In the genomic region with DNA sequence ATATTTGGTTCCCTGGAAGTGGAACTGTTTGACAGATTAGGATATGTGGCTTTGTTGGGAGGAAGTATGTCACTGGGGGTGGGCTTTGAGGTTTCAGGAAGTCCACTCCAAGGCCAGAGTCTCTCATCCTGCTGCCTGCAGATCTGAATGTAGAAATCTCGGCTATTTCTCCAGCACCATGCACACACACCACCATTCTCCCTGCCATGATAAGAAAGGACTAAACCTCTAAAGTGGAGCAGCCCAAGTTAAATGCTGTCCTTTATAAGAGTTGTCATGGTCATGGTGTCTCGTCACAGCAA, we compare ENCODE assay signal across 21 mouse cellular contexts. TPM values are rescaled to one million over a fixed set of nuclear protein-coding genes. Genes with fewer than 3 reads are reported as not detected.
DNase-seq lines count a peak whose midpoint lies in the region; ATAC-seq and TF ChIP-seq lines count a peak whose summit lies in the region.
"Had no signal": no experiment of that assay in that cellular context is flagged by ENCODE, and none has a peak within 500 bp of the region (broad histone marks: within the 10 kb centered on the region; RNA-seq: fewer than 3 reads in every experiment).

No protein-coding gene starts in this region.

- H3K9me3 ChIP-seq in heart, embryonic 13.5 days = peaks cover 6% of the 10 kb centered on the region
- 0 out of 2 replicates have a peak, but pooled peaks cover 3% of the 10 kb centered on the region for H3K9me3 ChIP-seq in heart, postnatal 0 days (replicated peaks; ENCODE audit: control insufficient read depth, low read length)
- peaks cover 6% of the 10 kb centered on the region; the same call in 1 of the 2 replicates for H3K9me3 ChIP-seq in forebrain, embryonic 12.5 days
- H3K9me3 ChIP-seq: embryonic facial prominence, embryonic 10.5 days had no signal

- no peak overlapping the region for H3K9ac ChIP-seq in heart, embryonic 13.5 days
- no peak overlapping the region for H3K9ac ChIP-seq in heart, postnatal 0 days (replicated peaks; ENCODE audit: low read depth, low read length)
- H3K9ac ChIP-seq in forebrain, embryonic 12.5 days = no peak overlapping the region
- H3K9ac ChIP-seq: hindbrain, embryonic 12.5 days had no signal

- no peak overlapping the region for H3K4me2 ChIP-seq in heart, embryonic 13.5 days
- no peak overlapping the region for H3K4me2 ChIP-seq in heart, postnatal 0 days (ENCODE audit: low read depth, low read length)
- no peak overlapping the region for H3K4me2 ChIP-seq in forebrain, embryonic 12.5 days
- H3K4me2 ChIP-seq: hindbrain, embryonic 12.5 days had no signal

- no peak for TF ChIP-seq CTCF in heart, postnatal 0 days (IDR thresholded peaks at IDR 0.05; ENCODE audit: low read depth)
- no peak for TF ChIP-seq CTCF in bone marrow macrophage, adult 2 months (IDR thresholded peaks at IDR 0.05; ENCODE audit: low read depth, low read length)

- intact Hi-C loops in heart, postnatal 14 days (cut with DNase I) = no loop called here

- no peak for ATAC-seq in heart, embryonic 13.5 days (ENCODE audit: extremely low read depth, insufficient number of reproducible peaks, low FRiP score, low TSS enrichment)
- ATAC-seq in heart, postnatal 0 days (ENCODE audit: insufficient read depth, low read depth) = no peak
- peak; percentile 70 for ATAC-seq in megakaryocyte, adult 5-6 weeks (ENCODE audit: poor library complexity, severe bottlenecking)
- no peak for ATAC-seq in forebrain, embryonic 12.5 days (ENCODE audit: low FRiP score)
- ATAC-seq: forebrain, embryonic 16.5 days; hindbrain, postnatal 0 days had no signal

- DNase-seq in heart, adult 18-20 months = no peak
- DNase-seq in heart, postnatal 0 days (ENCODE audit: low spot score) = no peak
- DNase-seq in heart, postnatal 14 days = no peak
- no peak for DNase-seq in lung, postnatal 14 days
- DNase-seq: adrenal gland, adult 2 months; adrenal gland, postnatal 25 days; cerebellum, adult 2 months; cerebellum, postnatal 10 days; gastrocnemius, postnatal 36 days; heart, postnatal 36 days; kidney, adult 11 months had no signal

- no peak for TF ChIP-seq EP300 in heart, postnatal 0 days (IDR thresholded peaks at IDR 0.05; ENCODE audit: low read depth)

- no peak for TF ChIP-seq POLR2A in bone marrow macrophage, adult 2 months (IDR thresholded peaks at IDR 0.05; ENCODE audit: borderline replicate concordance, low read depth, low read length)

- no peaks in the 10 kb centered on the region for H3K27me3 ChIP-seq in heart, embryonic 13.5 days (replicated peaks)
- no peaks in the 10 kb centered on the region for H3K27me3 ChIP-seq in heart, postnatal 0 days (ENCODE audit: control insufficient read depth, insufficient read depth, low read length)
- H3K27me3 ChIP-seq in forebrain, embryonic 12.5 days = no peaks in the 10 kb centered on the region
- H3K27me3 ChIP-seq: hindbrain, embryonic 12.5 days had no signal

- H3K4me3 ChIP-seq in heart, embryonic 13.5 days = no peak overlapping the region
- H3K4me3 ChIP-seq in heart, postnatal 0 days (ENCODE audit: low read depth, low read length) = no peak overlapping the region
- no peak overlapping the region for H3K4me3 ChIP-seq in bone marrow macrophage, adult 2 months (ENCODE audit: insufficient read depth, low read length)
- H3K4me3 ChIP-seq in forebrain, embryonic 12.5 days (replicated peaks) = no peak overlapping the region
- H3K4me3 ChIP-seq: embryonic facial prominence, embryonic 10.5 days; erythroblast, embryonic 14.5 days; heart, adult 2 months; hindbrain, embryonic 12.5 days had no signal

- peak overlapping the region; percentile 46; the same call in 1 of the 2 replicates for H3K27ac ChIP-seq in heart, embryonic 13.5 days (replicated peaks)
- H3K27ac ChIP-seq in heart, postnatal 0 days (ENCODE audit: low read depth) = peak overlapping the region; percentile 72
- H3K27ac ChIP-seq in bone marrow macrophage, adult 2 months (ENCODE audit: insufficient read depth, low read depth, low read length) = peak overlapping the region; percentile 57
- no peak overlapping the region for H3K27ac ChIP-seq in forebrain, embryonic 12.5 days
- H3K27ac ChIP-seq: embryonic facial prominence, embryonic 10.5 days; hindbrain, embryonic 12.5 days; hindbrain, postnatal 0 days had no signal

- H3K36me3 ChIP-seq in heart, embryonic 13.5 days = peaks cover 10% of the 10 kb centered on the region
- no peaks in the 10 kb centered on the region for H3K36me3 ChIP-seq in heart, postnatal 0 days (replicated peaks; ENCODE audit: control insufficient read depth, insufficient read depth, low read length)
- peaks cover 9% of the 10 kb centered on the region for H3K36me3 ChIP-seq in forebrain, embryonic 12.5 days (replicated peaks)

- peaks cover 29% of the 10 kb centered on the region for H3K4me1 ChIP-seq in heart, embryonic 13.5 days
- H3K4me1 ChIP-seq in heart, postnatal 0 days (ENCODE audit: control insufficient read depth, insufficient read depth) = peaks cover 17% of the 10 kb centered on the region; the same call in 1 of the 2 replicates
- peaks cover 47% of the 10 kb centered on the region for H3K4me1 ChIP-seq in bone marrow macrophage, adult 2 months (ENCODE audit: control insufficient read depth, insufficient read depth, low read length)
- H3K4me1 ChIP-seq in forebrain, embryonic 12.5 days = 0 out of 2 replicates have a peak, but pooled peaks cover 5% of the 10 kb centered on the region
- H3K4me1 ChIP-seq: embryonic facial prominence, embryonic 10.5 days; hindbrain, embryonic 12.5 days had no signal

- 72% methylated on average over 2 of the region's 2 CpGs for WGBS in heart, embryonic 13.5 days
- WGBS in heart, postnatal 0 days = 84% methylated on average over 2 of the region's 2 CpGs
- 89% methylated on average over 2 of the region's 2 CpGs for WGBS in forebrain, embryonic 12.5 days

RNA-seq across cellular contexts. Expression of a gene that starts 33.4 kb away (rescaled TPM):
- 12.1 and 14.4 TPM in 2 replicates for polyA plus RNA-seq in heart, embryonic 13.5 days (2015; fragmentation: Nextera tagmentation; extraction: Ambion mirVana)
- total RNA-seq in heart, adult 18-20 months (2021) = 1 to 10 TPM; 2.0 to 2.1 TPM
- total RNA-seq in heart, postnatal 0 days (2014; rRNA removed; ENCODE audit: low replicate concordance) = 12.3 and 17.7 TPM in 2 replicates
- 5.7 and 5.8 TPM in 2 replicates for polyA plus RNA-seq in heart, postnatal 0 days (2015; fragmentation: Nextera tagmentation; extraction: Ambion mirVana)
- total RNA-seq in heart, postnatal 14 days (2021) = 1 to 10 TPM; 3.8 to 4.1 TPM
- polyA plus RNA-seq in bone marrow macrophage, adult 2 months (2012; ENCODE audit: insufficient read depth, insufficient read length, missing spikeins) = 14.4 and 14.7 TPM in 2 replicates
- total RNA-seq in megakaryocyte, adult 5-6 weeks (2015) = 30.8 and 32.5 TPM in 2 replicates
- total RNA-seq in megakaryocyte, adult 5-6 weeks (2017) = 32.8 and 35.7 TPM in 2 replicates
- polyA plus RNA-seq in forebrain, embryonic 12.5 days (2016; fragmentation: Nextera tagmentation; extraction: Ambion mirVana) = 27.1 and 30.0 TPM in 2 replicates

RNA-seq across cellular contexts. Expression of a gene that starts 38.8 kb away (rescaled TPM):
- 85.0 and 85.4 TPM in 2 replicates for polyA plus RNA-seq in heart, embryonic 13.5 days (2015; fragmentation: Nextera tagmentation; extraction: Ambion mirVana)
- total RNA-seq in heart, adult 18-20 months (2021) = 10 to 100 TPM; 61.7 to 63.5 TPM
- total RNA-seq in heart, postnatal 0 days (2014; rRNA removed; ENCODE audit: low replicate concordance) = 49.1 and 63.0 TPM in 2 replicates
- 41.3 and 45.4 TPM in 2 replicates for polyA plus RNA-seq in heart, postnatal 0 days (2015; fragmentation: Nextera tagmentation; extraction: Ambion mirVana)
- 10 to 100 TPM; 57.4 to 63.8 TPM for total RNA-seq in heart, postnatal 14 days (2021)
- polyA plus RNA-seq in bone marrow macrophage, adult 2 months (2012; ENCODE audit: insufficient read depth, insufficient read length, missing spikeins) = 48.9 and 52.0 TPM in 2 replicates
- 38.4 and 41.6 TPM in 2 replicates for total RNA-seq in megakaryocyte, adult 5-6 weeks (2015)
- 97.3 and 107 TPM in 2 replicates for total RNA-seq in megakaryocyte, adult 5-6 weeks (2017)
- polyA plus RNA-seq in forebrain, embryonic 12.5 days (2016; fragmentation: Nextera tagmentation; extraction: Ambion mirVana) = 241 and 255 TPM in 2 replicates
